Mouse (Mus musculus): Measurements from ENCODE around the gene Chst4. TPM values are rescaled to one million over a fixed set of nuclear protein-coding genes. Genes with fewer than 3 reads are reported as not detected.

Gene Chst4
- 0.02 TPM in 1 of 2 replicates, not detected in the other for polyA plus RNA-seq (2012; rRNA removed)
- polyA plus RNA-seq (2014; fragmentation: Nextera tagmentation; extraction: Ambion mirVana) = not detected in 2 replicates

DNA sequence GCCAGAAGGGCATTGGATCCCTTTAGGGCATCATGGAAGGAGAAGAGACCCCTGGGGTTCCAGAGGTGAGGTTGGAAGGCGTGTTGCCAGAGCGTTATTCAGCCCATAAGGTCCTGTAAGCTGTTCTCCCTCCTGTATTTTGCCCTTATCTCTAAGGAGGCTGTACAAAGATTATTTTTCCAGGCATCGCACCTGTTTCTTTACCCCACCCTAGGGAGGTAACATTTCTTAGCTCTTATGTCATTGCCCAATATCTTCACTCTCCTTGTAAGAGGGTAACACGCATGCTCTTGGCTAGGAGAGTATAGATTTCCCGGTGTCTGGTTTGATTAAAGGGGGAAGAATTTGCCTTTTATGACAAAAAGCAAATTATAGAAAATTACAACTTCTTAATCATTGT lies at the start of gene Chst4:
Gene Chst4 (minus strand): TSS at position 82 of the 400 bp plus-strand sequence.
- Histone ChIP-seq H3K4me2 (ENCODE audit: low read depth) (no peak within 1 kb of the TSS), H3K4me1 (replicated peaks; ENCODE audit: control insufficient read depth in 2 of 2, insufficient read depth in 2 of 2, low read length in 1 of 2) (no peaks in the 10 kb centered on the region; a peak in 1 of 4 replicates), H3K9me3 (ENCODE audit: control insufficient read depth, low read length) (no peaks in the 10 kb centered on the region; the same call in 1 of the 2 replicates), H3K4me3 (ENCODE audit: insufficient read depth in 1 of 2, low read depth in 2 of 2, low read length in 2 of 2) (no peak within 1 kb of the TSS), H3K27ac (no peak within 1 kb of the TSS), H3K27me3 (ENCODE audit: control insufficient read depth, insufficient read depth, low read length) (no peaks in the 10 kb centered on the region), H3K36me3 (replicated peaks; ENCODE audit: control insufficient read depth, insufficient read depth, low read depth) (no peaks in the 10 kb centered on the region), H3K9ac (replicated peaks) (no peak within 1 kb of the TSS)
- TF ChIP-seq EP300 (IDR thresholded peaks at IDR 0.05; ENCODE audit: low read depth) (no peak), CTCF (IDR thresholded peaks at IDR 0.05; ENCODE audit: low read depth) (no peak)
- ATAC-seq (ENCODE audit: insufficient read depth) (no peak), DNase-seq (ENCODE audit: low read depth in 3 of 3, low spot score in 3 of 3) (no peak)
- WGBS (ENCODE audit: insufficient replicate concordance) = 75% methylated on average over 5 of the region's 5 CpGs

DNA sequence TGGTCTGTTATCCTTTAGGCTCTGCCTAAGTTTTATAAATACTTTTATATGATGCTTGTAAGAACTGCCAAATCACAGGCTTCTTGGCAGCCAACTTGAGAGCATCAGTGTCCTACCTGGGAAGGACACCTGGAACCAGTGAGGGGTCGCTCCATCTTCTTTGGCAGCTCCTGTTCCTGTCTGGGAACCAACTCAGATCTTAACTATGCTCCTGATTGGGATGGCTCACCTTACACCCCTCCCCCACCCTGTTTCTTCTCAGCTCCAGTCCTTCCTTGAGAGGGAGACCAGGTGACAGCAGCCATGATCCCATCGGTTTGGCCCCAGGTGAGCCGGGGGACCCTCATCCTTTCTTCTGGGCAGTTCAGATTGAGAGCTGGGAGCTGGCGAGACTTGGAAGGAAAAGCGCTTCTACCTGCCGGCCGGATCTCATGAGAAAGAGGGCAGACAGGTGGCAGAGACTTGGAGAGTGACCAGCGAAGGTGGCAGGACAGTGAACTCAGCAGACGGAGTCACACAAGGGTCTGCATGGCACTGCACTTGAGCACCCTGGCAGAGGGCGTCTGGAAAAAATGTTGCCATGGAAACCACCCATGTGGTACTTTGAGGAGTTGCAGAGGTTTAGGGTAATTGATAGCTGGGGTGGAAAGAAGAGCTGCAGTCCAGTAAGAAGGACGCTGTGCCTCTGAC lies 43.0 kb upstream of the Chst4 start:
- WGBS (ENCODE audit: insufficient replicate concordance) = 69% methylated on average over 11 of the region's 11 CpGs
- H3K4me3 ChIP-seq (ENCODE audit: insufficient read depth in 1 of 2, low read depth in 2 of 2, low read length in 2 of 2) = no peak overlapping the region
- no peak overlapping the region for H3K9ac ChIP-seq (replicated peaks)
- ATAC-seq (ENCODE audit: insufficient read depth) (no peak), DNase-seq (ENCODE audit: low read depth in 3 of 3, low spot score in 3 of 3) (no peak)
- TF ChIP-seq EP300 (IDR thresholded peaks at IDR 0.05; ENCODE audit: low read depth) = no peak
- no peak for TF ChIP-seq CTCF (IDR thresholded peaks at IDR 0.05; ENCODE audit: low read depth)
- no peaks in the 10 kb centered on the region for H3K36me3 ChIP-seq (replicated peaks; ENCODE audit: control insufficient read depth, insufficient read depth, low read depth)
- H3K27ac ChIP-seq = no peak overlapping the region
- H3K4me1 ChIP-seq (replicated peaks; ENCODE audit: control insufficient read depth in 2 of 2, insufficient read depth in 2 of 2, low read length in 1 of 2) = no peaks in the 10 kb centered on the region
- H3K4me2 ChIP-seq (ENCODE audit: low read depth) = no peak overlapping the region
- H3K9me3 ChIP-seq (ENCODE audit: control insufficient read depth, low read length) = no peaks in the 10 kb centered on the region
- H3K27me3 ChIP-seq (ENCODE audit: control insufficient read depth, insufficient read depth, low read length) = no peaks in the 10 kb centered on the region; the same call in 1 of the 2 replicates

DNA sequence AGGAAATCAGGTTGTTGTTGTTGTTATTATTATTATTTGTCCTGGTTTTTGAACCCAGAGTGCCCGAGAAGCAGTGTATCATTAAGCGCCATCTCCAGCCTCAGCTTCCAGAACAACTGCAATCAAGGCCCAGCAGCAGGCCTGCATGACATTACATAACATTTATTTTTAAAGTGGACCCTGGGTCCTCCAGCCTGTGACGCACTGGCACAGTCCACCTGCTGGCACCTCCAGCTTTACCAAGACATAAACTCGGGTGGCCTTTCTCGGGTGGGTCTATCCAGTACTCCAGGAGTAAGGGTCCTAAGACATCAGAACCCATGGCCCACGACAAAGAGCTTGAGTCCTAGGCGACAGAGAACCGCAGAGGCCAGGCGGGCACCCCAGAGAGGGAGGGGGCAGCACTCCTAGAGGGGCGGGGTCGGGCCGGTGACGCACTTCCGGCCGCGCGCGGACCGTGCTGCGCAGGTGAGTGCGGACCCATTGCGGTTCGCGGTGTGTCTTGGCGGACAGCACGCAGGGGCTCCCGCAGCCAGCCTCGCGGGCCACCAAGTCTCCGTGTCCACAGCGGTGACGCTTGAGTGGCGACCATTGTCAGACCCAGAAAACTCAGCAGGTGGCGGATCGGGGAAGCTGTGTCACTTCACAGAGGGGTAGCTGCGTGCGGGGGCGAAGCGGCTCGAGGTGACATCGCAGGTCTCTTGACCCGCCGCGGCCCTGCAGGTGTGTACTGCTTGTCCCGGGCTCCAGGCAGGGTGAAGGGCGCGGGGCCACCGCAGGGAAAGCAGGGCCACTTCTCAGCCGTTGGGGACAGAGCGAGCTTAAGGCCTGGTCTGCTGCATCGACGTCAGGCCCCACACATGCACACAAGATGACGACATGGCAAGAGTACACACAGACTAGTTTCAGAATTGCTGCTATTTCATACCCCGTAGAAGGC lies 40.0 kb upstream of the Chst4 start, which contains the start of gene Zfp612:
Gene Zfp612 (plus strand): TSS at position 465 of the 940 bp plus-strand sequence.
- H3K4me2 ChIP-seq (ENCODE audit: low read depth) = peak within 1 kb of the TSS; percentile 62
- peak; percentile 66; the same call in 1 of the 2 replicates for ATAC-seq (ENCODE audit: insufficient read depth)
- H3K27me3 ChIP-seq (ENCODE audit: control insufficient read depth, insufficient read depth, low read length) = no peaks in the 10 kb centered on the region; the same call in 1 of the 2 replicates
- WGBS (ENCODE audit: insufficient replicate concordance) = 7% methylated on average over 54 of the region's 54 CpGs
- peak within 1 kb of the TSS; percentile 57 to 66 for H3K4me3 ChIP-seq (ENCODE audit: insufficient read depth in 1 of 2, low read depth in 2 of 2, low read length in 2 of 2)
- peak within 1 kb of the TSS; percentile 34; the same call in 1 of the 2 replicates for H3K9ac ChIP-seq (replicated peaks)
- no peaks in the 10 kb centered on the region for H3K4me1 ChIP-seq (replicated peaks; ENCODE audit: control insufficient read depth in 2 of 2, insufficient read depth in 2 of 2, low read length in 1 of 2)
- peak in 1 of 3 experiments; percentile 9 for DNase-seq (ENCODE audit: low read depth in 3 of 3, low spot score in 3 of 3)
- TF ChIP-seq EP300 (IDR thresholded peaks at IDR 0.05; ENCODE audit: low read depth) (no peak), CTCF (IDR thresholded peaks at IDR 0.05; ENCODE audit: low read depth) (no peak)
- H3K36me3 ChIP-seq (replicated peaks; ENCODE audit: control insufficient read depth, insufficient read depth, low read depth) = no peaks in the 10 kb centered on the region
- no peaks in the 10 kb centered on the region for H3K9me3 ChIP-seq (ENCODE audit: control insufficient read depth, low read length)
- H3K27ac ChIP-seq = no peak within 1 kb of the TSS

DNA sequence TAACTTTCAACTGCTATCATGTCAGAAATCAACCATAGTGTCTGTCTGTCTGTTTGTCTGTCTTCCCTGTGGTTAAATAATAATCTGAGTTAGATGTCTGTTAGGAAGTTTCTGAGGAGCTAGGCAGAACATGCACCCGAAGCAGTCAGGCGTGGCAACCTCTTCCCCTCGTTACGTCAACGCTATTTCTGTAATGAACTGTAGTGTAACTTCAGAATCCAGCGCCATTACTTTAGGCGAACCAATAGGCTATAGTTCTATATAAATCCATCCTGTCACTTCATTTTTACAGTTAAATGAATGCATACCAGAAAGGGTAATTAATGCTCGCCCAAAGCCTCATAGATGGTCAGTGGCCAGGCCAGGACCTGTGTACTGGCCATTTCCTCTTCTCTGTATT lies 35.0 kb upstream of the Chst4 start:
- TF ChIP-seq CTCF (IDR thresholded peaks at IDR 0.05; ENCODE audit: low read depth) = no peak
- TF ChIP-seq EP300 (IDR thresholded peaks at IDR 0.05; ENCODE audit: low read depth) = no peak
- H3K27ac ChIP-seq = no peak overlapping the region

More for the DNA sequence above, 35.0 kb upstream of the Chst4 start:
- Histone ChIP-seq H3K4me1 (replicated peaks; ENCODE audit: control insufficient read depth in 2 of 2, insufficient read depth in 2 of 2, low read length in 1 of 2) (no peaks in the 10 kb centered on the region), H3K4me2 (ENCODE audit: low read depth) (no peak overlapping the region), H3K36me3 (replicated peaks; ENCODE audit: control insufficient read depth, insufficient read depth, low read depth) (no peaks in the 10 kb centered on the region), H3K27me3 (ENCODE audit: control insufficient read depth, insufficient read depth, low read length) (no peaks in the 10 kb centered on the region; the same call in 1 of the 2 replicates), H3K9ac (replicated peaks) (no peak overlapping the region), H3K4me3 (ENCODE audit: insufficient read depth in 1 of 2, low read depth in 2 of 2, low read length in 2 of 2) (no peak overlapping the region), H3K9me3 (ENCODE audit: control insufficient read depth, low read length) (no peaks in the 10 kb centered on the region)
- DNase-seq (ENCODE audit: low read depth in 3 of 3, low spot score in 3 of 3) = no peak
- WGBS (ENCODE audit: insufficient replicate concordance) = 69% methylated on average over 8 of the region's 8 CpGs
- no peak for ATAC-seq (ENCODE audit: insufficient read depth)
